Comparison of ENCODE assay signal across 7 mouse cellular contexts in the genomic region with DNA sequence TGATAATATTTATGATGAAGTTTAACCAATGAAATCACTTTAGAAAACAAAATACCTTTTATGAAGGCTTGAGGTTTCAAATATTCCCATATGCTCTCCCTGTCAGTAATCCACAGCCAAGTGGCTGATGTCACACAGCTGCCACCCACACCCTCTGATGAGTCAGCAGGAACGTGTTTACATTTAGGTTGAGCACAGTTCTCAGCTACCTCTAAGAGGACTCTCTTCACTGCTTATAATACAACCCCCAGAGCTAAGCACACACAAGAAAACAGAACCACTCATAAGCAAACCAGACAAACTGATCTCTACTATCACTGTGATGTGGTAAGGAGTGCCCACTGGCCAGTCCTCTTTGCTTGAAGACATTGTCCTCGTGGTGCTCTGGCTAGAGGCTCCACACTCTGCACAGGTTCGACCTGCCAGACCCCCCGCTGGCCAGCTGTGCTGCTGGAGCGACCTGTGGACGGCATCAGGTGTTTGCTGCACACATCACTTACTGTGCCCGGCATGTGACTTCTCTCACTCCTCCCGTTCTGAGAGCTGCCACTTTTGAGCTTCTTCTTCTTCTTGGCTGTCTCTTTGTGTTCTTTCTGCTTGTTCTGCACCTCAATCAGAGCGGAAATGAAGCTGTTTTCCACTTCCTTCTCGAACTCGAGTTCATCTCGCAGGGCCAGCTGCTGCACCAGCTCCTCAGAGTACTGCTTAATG. TPM values are rescaled to one million over a fixed set of nuclear protein-coding genes. Genes with fewer than 3 reads are reported as not detected.
DNase-seq lines count a peak whose midpoint lies in the region; ATAC-seq and TF ChIP-seq lines count a peak whose summit lies in the region.

No protein-coding gene starts in this region.

- no peaks in the 10 kb centered on the region for H3K9me3 ChIP-seq in lung, embryonic 14.5 days (ENCODE audit: low read depth, low read length)

- H3K4me2 ChIP-seq in lung, embryonic 14.5 days = no peak overlapping the region

- H3K9ac ChIP-seq in lung, embryonic 14.5 days = no peak overlapping the region

- TF ChIP-seq CTCF in lung, embryonic 14.5 days (IDR thresholded peaks at IDR 0.05; ENCODE audit: low read depth) = no peak
- TF ChIP-seq CTCF in lung, adult 2 months (IDR thresholded peaks at IDR 0.05; ENCODE audit: insufficient read depth, low read length) = no peak
- TF ChIP-seq CTCF in thymus, adult 2 months (IDR thresholded peaks at IDR 0.05; ENCODE audit: borderline replicate concordance, control insufficient read depth, extremely low read depth, insufficient read depth, low read length, poor library complexity) = no peak

- peak; percentile 45 for DNase-seq in lung, embryonic 14.5 days
- DNase-seq in lung, adult 2 months = no peak
- peak; percentile 88 for DNase-seq in brain, adult 2 months (ENCODE audit: low read depth, low spot score)
- peak; percentile 33 to 48 for DNase-seq in left cerebral cortex, postnatal 36 days (ENCODE audit: low spot score in 2 of 2)
- DNase-seq in thymus, adult 2 months = peak; percentile 51
- DNase-seq in cerebellum, adult 11 months = no peak
- DNase-seq in urinary bladder, postnatal 36 days (ENCODE audit: low spot score in 2 of 2) = no peak

- no peak overlapping the region for H3K4me3 ChIP-seq in lung, embryonic 14.5 days (ENCODE audit: low read depth, low read length)
- no peak overlapping the region for H3K4me3 ChIP-seq in lung, adult 2 months (replicated peaks; ENCODE audit: extremely low read depth, low read depth, low read length)
- H3K4me3 ChIP-seq in thymus, adult 2 months (ENCODE audit: control insufficient read depth, insufficient read depth, low read length) = peak overlapping the region; percentile 40

- TF ChIP-seq POLR2A in lung, adult 2 months (IDR thresholded peaks at IDR 0.05; ENCODE audit: borderline replicate concordance, extremely low read depth, low read depth, low read length) = no peak
- no peak for TF ChIP-seq POLR2A in thymus, adult 2 months (IDR thresholded peaks at IDR 0.05; ENCODE audit: control insufficient read depth, extremely low read depth, insufficient read depth, low read length, poor library complexity)

- ATAC-seq in lung, embryonic 14.5 days (ENCODE audit: insufficient read depth) = peak; percentile 40; the same call in 1 of the 2 replicates

- peaks cover 6% of the 10 kb centered on the region; the same call in 1 of the 2 replicates for H3K4me1 ChIP-seq in lung, embryonic 14.5 days (ENCODE audit: insufficient read depth)
- peaks cover 10% of the 10 kb centered on the region for H3K4me1 ChIP-seq in lung, adult 2 months (ENCODE audit: control insufficient read depth, insufficient read depth, low read length)
- peaks cover 9% of the 10 kb centered on the region for H3K4me1 ChIP-seq in thymus, adult 2 months (replicated peaks; ENCODE audit: control insufficient read depth, insufficient read depth, low read length)

- H3K36me3 ChIP-seq in lung, embryonic 14.5 days (ENCODE audit: insufficient read depth) = peaks cover 26% of the 10 kb centered on the region
- H3K36me3 ChIP-seq in thymus, adult 2 months (ENCODE audit: control insufficient read depth, insufficient read depth, low read length) = peaks cover 7% of the 10 kb centered on the region

- intact Hi-C loops in left cerebral cortex, postnatal 36 days (cut with DNase I) = no loop called here

- no peaks in the 10 kb centered on the region for H3K27me3 ChIP-seq in lung, embryonic 14.5 days (ENCODE audit: insufficient read depth, low read length)
- H3K27me3 ChIP-seq in thymus, adult 2 months (ENCODE audit: control insufficient read depth, insufficient read depth, low read length) = no peaks in the 10 kb centered on the region

- H3K27ac ChIP-seq in lung, embryonic 14.5 days (ENCODE audit: low read depth) = no peak overlapping the region
- peak overlapping the region; percentile 91 for H3K27ac ChIP-seq in thymus, adult 2 months (ENCODE audit: control insufficient read depth, insufficient read depth, low read length)

- WGBS in lung, embryonic 14.5 days = 65% methylated on average over 12 of the region's 12 CpGs
- WGBS in lung, adult 2 months = 61% methylated on average over 12 of the region's 12 CpGs
- WGBS in thymus, adult 2 months = 44% methylated on average over 12 of the region's 12 CpGs

RNA-seq across cellular contexts. Expression of a gene that starts 17.7 kb away (rescaled TPM):
- 43.5 and 45.0 TPM in 2 replicates for polyA plus RNA-seq in lung, embryonic 14.5 days (2014; fragmentation: Nextera tagmentation; extraction: Ambion mirVana)
- 29.5 and 40.0 TPM in 2 replicates for polyA plus RNA-seq in lung, adult 2 months (2012; rRNA removed)
- 10 to 100 TPM; 33.1 to 38.4 TPM for total RNA-seq in left cerebral cortex, postnatal 36 days (2021)
- polyA plus RNA-seq in thymus, adult 2 months (2012; rRNA removed) = 13.9 and 14.9 TPM in 2 replicates

Comparison
In these comparisons a context has a peak if more than half of its experiments do, and no peak if none do; other contexts are left out.
1. DNase-seq: peak in lung, embryonic 14.5 days (single experiment), brain, adult 2 months (single experiment), left cerebral cortex, postnatal 36 days (2 of 2) and thymus, adult 2 months (single experiment); none in lung, adult 2 months (single experiment), cerebellum, adult 11 months (single experiment) and urinary bladder, postnatal 36 days (0 of 2).